Mouse (Mus musculus) thymus, postnatal 10 days (tissue): ENCODE results near the gene Mapk8.
A peak's percentile ranks its signal among the peaks of the same experiment; 100 is the strongest.

Experiments used
- DNase-seq, 2 experiments: peaks; one replicate each; pipeline ENCODE4 v3.0.0; 2021; ENCODE audit warnings: low spot score in 2 of 2

Mapk8 gene

GRCm38 (mm10) chr14:33398065-33398860, 48.7 kb downstream of the Mapk8 start:
- no peak for DNase-seq

GRCm38 (mm10) chr14:33380830-33381457, 66.0 kb downstream of the Mapk8 start:
- DNase-seq = no peak

- DNase-seq = no peak
Measured at GRCm38 (mm10) chr14:33378723-33379122, 68.2 kb downstream of the Mapk8 start.

GRCm38 (mm10) chr14:33377211-33377610, 69.7 kb downstream of the Mapk8 start:
- no peak for DNase-seq

- no peak for DNase-seq
Measured at GRCm38 (mm10) chr14:33374089-33374488, 72.9 kb downstream of the Mapk8 start.

- DNase-seq = no peak
Measured at GRCm38 (mm10) chr14:33373271-33373670, 73.7 kb downstream of the Mapk8 start.

GRCm38 (mm10) chr14:33371248-33371647, 75.7 kb downstream of the Mapk8 start:
- DNase-seq = peak in 1 of 2 experiments; percentile 19

- peak in 1 of 2 experiments; percentile 2 for DNase-seq
Measured at GRCm38 (mm10) chr14:33370056-33370455, 76.9 kb downstream of the Mapk8 start.

- DNase-seq = peak in 1 of 2 experiments; percentile 2
Measured at GRCm38 (mm10) chr14:33369375-33369774, 77.6 kb downstream of the Mapk8 start.

- no peak for DNase-seq
Measured at GRCm38 (mm10) chr14:33366891-33367777, 79.8 kb downstream of the Mapk8 start.

- DNase-seq = no peak
Measured at GRCm38 (mm10) chr14:33364061-33364460, 82.9 kb downstream of the Mapk8 start.

GRCm38 (mm10) chr14:33363611-33364010, 83.3 kb downstream of the Mapk8 start:
- no peak for DNase-seq

GRCm38 (mm10) chr14:33362807-33363206, 84.2 kb downstream of the Mapk8 start:
- DNase-seq = no peak

- no peak for DNase-seq
Measured at GRCm38 (mm10) chr14:33362122-33362521, 84.8 kb downstream of the Mapk8 start.

- no peak for DNase-seq
Measured at GRCm38 (mm10) chr14:33361546-33361945, 85.4 kb downstream of the Mapk8 start.

- no peak for DNase-seq
Measured at GRCm38 (mm10) chr14:33358891-33359290, 88.1 kb downstream of the Mapk8 start.

GRCm38 (mm10) chr14:33357600-33358368, 89.2 kb downstream of the Mapk8 start:
- no peak for DNase-seq

- DNase-seq = no peak
Measured at GRCm38 (mm10) chr14:33355276-33355675, 91.7 kb downstream of the Mapk8 start.

- DNase-seq = no peak
Measured at GRCm38 (mm10) chr14:33352890-33353289, 94.1 kb downstream of the Mapk8 start.

- no peak for DNase-seq
Measured at GRCm38 (mm10) chr14:33351984-33352722, 94.8 kb downstream of the Mapk8 start.

- DNase-seq = no peak
Measured at GRCm38 (mm10) chr14:33351019-33351418, 95.9 kb downstream of the Mapk8 start.
